Mouse (Mus musculus) heart, postnatal 0 days (tissue): ENCODE measurements around the gene Lrrtm3. TPM values are rescaled to one million over a fixed set of nuclear protein-coding genes. Genes with fewer than 3 reads are reported as not detected.

ENCODE experiments used
- ATAC-seq: fragments of 200-750 bp; cut with Nextera tagmentation; 2 replicates; pipeline ENCODE4 v1.8.0; 2017; ENCODE audit warnings: low read depth, moderate number of reproducible peaks, moderate library complexity; ENCODE audit not compliant: insufficient read depth
- DNase-seq: peaks from one replicate; pipeline ENCODE4 v3.0.0-alpha.2; 2016; ENCODE audit warnings: low spot score
- H3K27ac ChIP-seq: fragments of 300-500 bp; sonication (generic); 2 replicates; pipeline ENCODE4 v1.5.1; 2014; ENCODE audit warnings: low read depth, mild to moderate bottlenecking
- H3K27me3 ChIP-seq: fragments of 300-500 bp; sonication (generic); 2 replicates; pipeline ENCODE4 v1.6.1; 2014; ENCODE audit warnings: low read length, mixed read lengths; ENCODE audit not compliant: control insufficient read depth, insufficient read depth
- H3K36me3 ChIP-seq: fragments of 300-500 bp; sonication (generic); replicated peaks from 2 replicates; pipeline ENCODE4 v1.6.1; 2014; ENCODE audit warnings: low read length, mixed read lengths; ENCODE audit not compliant: control insufficient read depth, insufficient read depth
- H3K4me1 ChIP-seq: fragments of 300-500 bp; sonication (generic); 2 replicates; pipeline ENCODE4 v1.6.1; 2014; ENCODE audit warnings: antibody characterized with exemption; ENCODE audit not compliant: control insufficient read depth, insufficient read depth
- H3K4me2 ChIP-seq: fragments of 300-500 bp; sonication (generic); 2 replicates; pipeline ENCODE4 v1.6.1; 2014; ENCODE audit warnings: low read depth, mild to moderate bottlenecking, low read length, moderate library complexity
- H3K4me3 ChIP-seq: fragments of 300-500 bp; sonication (generic); 2 replicates; pipeline ENCODE4 v1.5.1; 2014; ENCODE audit warnings: low read depth, low read length
- H3K9ac ChIP-seq: fragments of 300-500 bp; sonication (generic); replicated peaks from 2 replicates; pipeline ENCODE4 v1.6.1; 2014; ENCODE audit warnings: low read depth, low read length, mixed read lengths
- H3K9me3 ChIP-seq: fragments of 300-500 bp; sonication (generic); replicated peaks from 2 replicates; pipeline ENCODE4 v1.6.1; 2016; ENCODE audit warnings: low read length; ENCODE audit not compliant: control insufficient read depth
- CTCF ChIP-seq: IDR thresholded peaks from 2 replicates; pipeline ENCODE4 v1.5.1; 2016; ENCODE audit warnings: antibody characterized with exemption, control low read depth, low read depth
- EP300 ChIP-seq: IDR thresholded peaks from 2 replicates; pipeline ENCODE4 v1.6.1; 2016; ENCODE audit warnings: antibody characterized with exemption, low read depth
- WGBS: fragments of 180-500 bp; shearing (Covaris S2); extraction: QIAGEN DNeasy Blood & Tissue Kit; methylation state at CpG from one replicate; pipeline ENCODE4 v1.1.7; 2014; 5-methylcytosine and 5-hydroxymethylcytosine counted together
- polyA plus RNA-seq: library from polyadenylated mRNA; unstranded; fragments of >200 nt; fragmentation: Nextera tagmentation; extraction: Ambion mirVana; gene quantifications from 2 replicates; pipeline ENCODE4 v1.2.1, GENCODE M21; 2015
- total RNA-seq: library from RNA; depleted of rRNA; stranded (reverse); fragments of >200 nt; gene quantifications from 2 replicates; pipeline ENCODE4 v1.2.3, GENCODE M21; 2014; ENCODE audit warnings: low replicate concordance

Lrrtm3 gene
- total and polyA plus RNA-seq, 2 experiments from 2014 or later: 0.63 TPM; not detected in 1

DNA sequence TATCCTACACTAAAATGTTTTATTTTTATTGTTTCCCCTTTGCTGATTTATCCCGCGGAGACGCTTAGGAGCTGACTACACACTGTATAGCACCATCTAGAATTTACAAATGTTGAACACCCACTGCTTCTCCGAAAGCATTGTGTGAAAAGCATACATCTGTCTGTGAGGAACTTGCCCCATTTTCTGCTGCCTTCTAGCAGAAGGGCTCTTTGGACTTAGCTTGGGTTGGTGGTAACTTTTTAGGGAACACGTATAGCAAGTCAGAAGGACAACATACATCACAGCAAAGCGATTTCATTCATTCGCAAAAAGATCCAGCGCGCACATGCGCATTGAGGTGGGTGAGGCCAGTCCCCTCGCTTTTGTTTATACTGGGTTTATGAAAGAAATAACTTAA, 25.2 kb upstream of the Lrrtm3 start:
- no peak overlapping the region for H3K4me3 ChIP-seq
- DNase-seq: no peak
- H3K9me3 ChIP-seq: no peaks in the 10 kb centered on the region
- H3K4me1 ChIP-seq: no peaks in the 10 kb centered on the region
- H3K9ac ChIP-seq: no peak overlapping the region
- no peak for ATAC-seq
- H3K27ac ChIP-seq: no peak overlapping the region
- 93% methylated on average over 11 of the region's 11 CpGs for WGBS
- no peak overlapping the region for H3K4me2 ChIP-seq
- no peaks in the 10 kb centered on the region for H3K27me3 ChIP-seq
- no peaks in the 10 kb centered on the region for H3K36me3 ChIP-seq
- no peak for TF ChIP-seq EP300
- TF ChIP-seq CTCF: no peak

DNA sequence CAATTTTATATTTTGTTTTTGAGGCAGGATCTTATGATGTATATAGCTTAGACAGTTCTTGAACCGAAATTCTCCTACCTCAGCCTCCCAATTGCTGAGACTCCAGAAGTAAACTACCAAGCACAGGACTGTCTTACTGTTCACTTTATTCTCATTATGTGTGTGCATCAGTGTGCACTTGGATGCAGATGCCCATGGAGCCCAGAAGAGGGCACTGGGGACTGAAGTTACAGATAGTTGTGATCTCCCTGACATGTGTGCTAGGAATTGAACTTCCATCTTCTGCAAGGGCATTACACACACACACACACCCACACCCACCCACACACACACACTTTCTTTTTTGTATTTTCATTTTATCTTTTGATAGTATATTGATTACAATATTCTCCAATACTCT, 6.5 kb upstream of the Lrrtm3 start:
- TF ChIP-seq EP300: no peak
- TF ChIP-seq CTCF: peak; percentile 29; the same call in 1 of the 2 replicates
- DNase-seq: no peak
- Histone ChIP-seq H3K4me2 (no peak overlapping the region), H3K27me3 (no peaks in the 10 kb centered on the region), H3K4me3 (no peak overlapping the region), H3K9ac (no peak overlapping the region), H3K4me1 (no peaks in the 10 kb centered on the region), H3K9me3 (no peaks in the 10 kb centered on the region), H3K27ac (no peak overlapping the region), H3K36me3 (no peaks in the 10 kb centered on the region)
- WGBS: 97% methylated on average over 1 of the region's 1 CpGs
- no peak for ATAC-seq

- ATAC-seq (no peak), DNase-seq (no peak)
- Histone ChIP-seq H3K36me3 (no peaks in the 10 kb centered on the region), H3K9ac (no peak overlapping the region), H3K27ac (no peak overlapping the region), H3K27me3 (peaks cover 12% of the 10 kb centered on the region), H3K9me3 (no peaks in the 10 kb centered on the region), H3K4me2 (no peak overlapping the region), H3K4me1 (0 out of 2 replicates have a peak, but pooled peaks cover 6% of the 10 kb centered on the region), H3K4me3 (no peak overlapping the region)
- 57% methylated on average over 19 of the region's 19 CpGs for WGBS
- TF ChIP-seq EP300 (no peak), CTCF (no peak)
Observed at GRCm38 (mm10) chr10:64088774-64089460, 1.2 kb downstream of the Lrrtm3 start.

DNA sequence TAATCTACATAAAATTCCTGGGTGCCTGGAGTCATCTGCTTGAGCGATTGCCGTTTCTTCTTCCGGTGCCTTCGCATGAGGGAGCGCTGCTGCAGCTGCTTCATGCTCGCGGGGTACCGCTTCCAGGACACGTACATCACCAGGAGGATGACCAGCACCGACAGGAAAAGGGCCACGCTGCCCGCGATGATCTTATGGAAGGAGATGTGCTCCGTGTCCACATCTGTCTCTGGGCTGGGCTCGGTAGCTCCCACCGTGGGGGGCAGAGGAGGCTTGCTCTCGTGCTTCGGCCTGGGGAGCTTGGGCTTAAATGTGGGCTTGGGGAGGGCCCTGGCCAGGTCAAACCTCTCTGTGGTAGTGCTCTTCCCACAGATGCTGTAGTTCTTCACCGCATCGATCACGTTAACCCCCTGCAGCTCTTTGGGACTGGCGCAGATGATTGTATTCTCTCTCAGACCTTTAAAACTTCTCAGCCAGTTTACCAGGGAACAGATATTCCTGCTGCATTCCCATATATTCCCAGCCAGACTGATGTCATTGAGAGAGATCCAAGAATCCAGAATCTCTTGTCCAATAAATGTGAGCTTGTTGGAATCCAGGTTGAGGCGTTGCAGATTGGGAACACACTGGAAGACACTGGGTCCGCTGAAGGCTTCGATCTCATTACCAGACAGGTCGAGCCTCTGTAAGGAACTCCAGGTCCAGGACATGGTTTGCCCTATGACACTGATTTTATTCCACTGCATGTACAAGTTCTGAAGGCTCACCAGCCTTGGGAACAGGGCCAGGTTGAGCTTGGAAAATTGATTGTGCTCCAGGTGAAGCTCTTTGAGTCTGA, 1.9 kb downstream of the Lrrtm3 start:
- peak overlapping the region; percentile 37; the same call in 1 of the 2 replicates for H3K9ac ChIP-seq
- peak overlapping the region; percentile 68 for H3K4me2 ChIP-seq
- H3K27ac ChIP-seq: no peak overlapping the region
- H3K27me3 ChIP-seq: peaks cover 12% of the 10 kb centered on the region
- no peaks in the 10 kb centered on the region for H3K9me3 ChIP-seq
- DNase-seq: no peak
- no peaks in the 10 kb centered on the region for H3K36me3 ChIP-seq
- ATAC-seq: no peak
- H3K4me3 ChIP-seq: peak overlapping the region; percentile 37
- 11% methylated on average over 26 of the region's 26 CpGs for WGBS
- TF ChIP-seq CTCF (no peak), EP300 (no peak)
- 0 out of 2 replicates have a peak, but pooled peaks cover 6% of the 10 kb centered on the region for H3K4me1 ChIP-seq

DNA sequence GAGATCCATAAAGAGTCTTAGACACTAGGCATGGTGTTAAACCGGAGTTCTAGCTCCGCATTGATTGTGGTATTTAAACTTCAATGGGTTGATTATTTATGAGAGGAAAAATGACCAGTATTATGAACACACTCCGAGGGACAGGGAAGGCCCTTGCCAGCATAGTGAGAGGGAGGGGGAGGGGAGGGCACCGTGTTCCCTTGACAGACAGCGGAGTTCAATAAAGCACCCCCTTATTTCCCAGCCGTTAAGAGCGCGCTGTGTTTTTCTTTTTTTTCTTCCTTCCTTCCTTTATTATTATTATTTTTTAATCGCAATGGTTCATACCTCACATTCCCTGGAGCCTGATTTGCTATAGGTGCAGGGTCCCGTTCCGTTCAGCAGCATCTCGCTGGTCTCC, 2.6 kb downstream of the Lrrtm3 start:
- H3K27ac ChIP-seq: no peak overlapping the region
- H3K4me1 ChIP-seq: 0 out of 2 replicates have a peak, but pooled peaks cover 6% of the 10 kb centered on the region
- peak overlapping the region; percentile 68 for H3K4me2 ChIP-seq
- 0 out of 2 replicates have a peak overlapping the region, but pooled peaks have one; percentile 37 for H3K9ac ChIP-seq
- peaks cover 12% of the 10 kb centered on the region for H3K27me3 ChIP-seq
- no peaks in the 10 kb centered on the region for H3K36me3 ChIP-seq
- no peak for TF ChIP-seq EP300
- TF ChIP-seq CTCF: no peak
- peak overlapping the region; percentile 37 for H3K4me3 ChIP-seq
- ATAC-seq (0 out of 2 replicates have a peak, but pooled peaks have one; percentile 27), DNase-seq (no peak)
- 3% methylated on average over 12 of the region's 12 CpGs for WGBS
- H3K9me3 ChIP-seq: no peaks in the 10 kb centered on the region
